Mouse (Mus musculus) embryonic fibroblast, embryonic 13.5 days (primary cell): Measurements from ENCODE around the gene Psrc1.

Source experiments
- CTCF ChIP-seq: IDR thresholded peaks from 2 replicates; pipeline ENCODE4 v1.5.1; 2011; ENCODE audit warnings: mild to moderate bottlenecking, control low read depth, low read length, moderate library complexity, borderline replicate concordance; ENCODE audit not compliant: insufficient read depth
- POLR2A ChIP-seq: IDR thresholded peaks from 2 replicates; pipeline ENCODE4 v1.6.1; 2011; ENCODE audit warnings: low read depth, mild to moderate bottlenecking, control low read depth, low read length, moderate library complexity

GRCm38 (mm10) chr3:108383485-108384354, at the start of gene Psrc1:
- TF ChIP-seq CTCF (no peak), POLR2A (peak; percentile 69)
